Mouse (Mus musculus) erythroblast, embryonic 14.5 days (primary cell): ENCODE data around the gene Cplx3. TPM values are rescaled to one million over a fixed set of nuclear protein-coding genes. Genes with fewer than 3 reads are reported as not detected.
A peak's percentile ranks its signal among the peaks of the same experiment; 100 is the strongest.

Source experiments
- H3K27me3 ChIP-seq: 2 replicates; pipeline ENCODE4 v1.6.1; 2012; ENCODE audit warnings: inconsistent platforms; ENCODE audit not compliant: control insufficient read depth
- H3K36me3 ChIP-seq: 2 replicates; pipeline ENCODE4 v1.6.1; 2012; ENCODE audit warnings: mild to moderate bottlenecking, inconsistent platforms; ENCODE audit not compliant: control insufficient read depth
- H3K4me1 ChIP-seq: 2 replicates; pipeline ENCODE4 v1.6.1; 2012; ENCODE audit warnings: inconsistent platforms; ENCODE audit not compliant: control insufficient read depth
- H3K4me3 ChIP-seq: replicated peaks from 2 replicates; pipeline ENCODE3; 2012; ENCODE audit warnings: moderate library complexity, mild to moderate bottlenecking, inconsistent platforms
- H3K9me3 ChIP-seq: 2 replicates; pipeline ENCODE4 v1.6.1; 2012; ENCODE audit warnings: low read length, inconsistent platforms, mixed read lengths; ENCODE audit not compliant: control insufficient read depth
- GATA1 ChIP-seq: IDR thresholded peaks from 2 replicates; pipeline ENCODE4 v1.6.1; 2012; ENCODE audit warnings: low read length, inconsistent platforms, mixed read lengths
- TAL1 ChIP-seq: IDR thresholded peaks from 3 replicates; pipeline ENCODE4 v1.6.1; 2012; ENCODE audit warnings: low read length, inconsistent platforms, mixed read lengths
- polyA plus RNA-seq: library from polyadenylated mRNA; stranded (reverse); fragments of >175 nt; gene quantifications from 2 replicates; pipeline ENCODE4 v1.2.3, GENCODE M21; 2012

The Cplx3 gene
- polyA plus RNA-seq, 1 experiment = not detected

- no peak for TF ChIP-seq TAL1
- TF ChIP-seq GATA1 = no peak
- H3K4me3 ChIP-seq = peak overlapping the region; percentile 59
- H3K9me3 ChIP-seq = no peaks in the 10 kb centered on the region
- no peaks in the 10 kb centered on the region for H3K27me3 ChIP-seq
- H3K4me1 ChIP-seq = peaks cover 86% of the 10 kb centered on the region
- H3K36me3 ChIP-seq = peaks cover 39% of the 10 kb centered on the region
These were observed 33.7 kb upstream of the Cplx3 start for GRCm38 (mm10) chr9:57639661-57640328.

GRCm38 (mm10) chr9:57638651-57639459, 32.8 kb upstream of the Cplx3 start:
- Histone ChIP-seq H3K9me3 (no peaks in the 10 kb centered on the region), H3K4me1 (peaks cover 85% of the 10 kb centered on the region), H3K36me3 (peaks cover 48% of the 10 kb centered on the region), H3K4me3 (peak overlapping the region; percentile 27), H3K27me3 (no peaks in the 10 kb centered on the region)
- no peak for TF ChIP-seq TAL1

GRCm38 (mm10) chr9:57637741-57638322, 31.8 kb upstream of the Cplx3 start:
- Histone ChIP-seq H3K36me3 (peaks cover 57% of the 10 kb centered on the region), H3K4me1 (peaks cover 85% of the 10 kb centered on the region), H3K27me3 (no peaks in the 10 kb centered on the region), H3K4me3 (no peak overlapping the region), H3K9me3 (no peaks in the 10 kb centered on the region)
- no peak for TF ChIP-seq GATA1
- no peak for TF ChIP-seq TAL1

- Histone ChIP-seq H3K9me3 (no peaks in the 10 kb centered on the region), H3K4me3 (no peak overlapping the region), H3K36me3 (peaks cover 58% of the 10 kb centered on the region), H3K27me3 (no peaks in the 10 kb centered on the region), H3K4me1 (peaks cover 85% of the 10 kb centered on the region)
- no peak for TF ChIP-seq GATA1
- no peak for TF ChIP-seq TAL1
These were observed 31.2 kb upstream of the Cplx3 start for GRCm38 (mm10) chr9:57637272-57637671.

- Histone ChIP-seq H3K27me3 (no peaks in the 10 kb centered on the region), H3K36me3 (peaks cover 79% of the 10 kb centered on the region), H3K4me1 (peaks cover 57% of the 10 kb centered on the region), H3K4me3 (no peak overlapping the region), H3K9me3 (no peaks in the 10 kb centered on the region)
- TF ChIP-seq TAL1 = no peak
- TF ChIP-seq GATA1 = no peak
These were observed 27.5 kb upstream of the Cplx3 start for GRCm38 (mm10) chr9:57633481-57634024.

GRCm38 (mm10) chr9:57629118-57629874, 23.2 kb upstream of the Cplx3 start:
- Histone ChIP-seq H3K27me3 (no peaks in the 10 kb centered on the region), H3K4me1 (peaks cover 35% of the 10 kb centered on the region), H3K4me3 (no peak overlapping the region), H3K36me3 (peaks cover 99% of the 10 kb centered on the region), H3K9me3 (no peaks in the 10 kb centered on the region)
- TF ChIP-seq TAL1 (no peak), GATA1 (no peak)

- Histone ChIP-seq H3K27me3 (no peaks in the 10 kb centered on the region), H3K9me3 (no peaks in the 10 kb centered on the region), H3K4me1 (peaks cover 35% of the 10 kb centered on the region), H3K36me3 (peaks cover 94% of the 10 kb centered on the region), H3K4me3 (no peak overlapping the region)
- no peak for TF ChIP-seq TAL1
- no peak for TF ChIP-seq GATA1
These were observed 22.6 kb upstream of the Cplx3 start for GRCm38 (mm10) chr9:57628717-57629116.

- H3K4me3 ChIP-seq = no peak overlapping the region
- peaks cover 85% of the 10 kb centered on the region for H3K36me3 ChIP-seq
- TF ChIP-seq TAL1 (no peak), GATA1 (no peak)
- no peaks in the 10 kb centered on the region for H3K27me3 ChIP-seq
- no peaks in the 10 kb centered on the region for H3K9me3 ChIP-seq
- peaks cover 33% of the 10 kb centered on the region for H3K4me1 ChIP-seq
These were observed 21.8 kb upstream of the Cplx3 start for GRCm38 (mm10) chr9:57627892-57628291.

GRCm38 (mm10) chr9:57627191-57627590, 21.1 kb upstream of the Cplx3 start:
- H3K4me3 ChIP-seq = no peak overlapping the region
- no peak for TF ChIP-seq TAL1
- no peak for TF ChIP-seq GATA1
- no peaks in the 10 kb centered on the region for H3K27me3 ChIP-seq
- no peaks in the 10 kb centered on the region for H3K9me3 ChIP-seq
- peaks cover 27% of the 10 kb centered on the region for H3K4me1 ChIP-seq
- H3K36me3 ChIP-seq = peaks cover 78% of the 10 kb centered on the region
